Comparison of ENCODE assay signal across 9 mouse cellular contexts in genomic region chr6:125385066-125385974, GRCm38 (mm10). TPM values are rescaled to one million over a fixed set of nuclear protein-coding genes. Genes with fewer than 3 reads are reported as not detected.
DNase-seq lines count a peak whose midpoint lies in the region; ATAC-seq and TF ChIP-seq lines count a peak whose summit lies in the region.
"Had no signal": no experiment of that assay in that cellular context is flagged by ENCODE, and none has a peak within 500 bp of the region (broad histone marks: within the 10 kb centered on the region; RNA-seq: fewer than 3 reads in every experiment).

No protein-coding gene starts in this region.

- no peak for TF ChIP-seq POLR2A in lung, adult 2 months (IDR thresholded peaks at IDR 0.05; ENCODE audit: borderline replicate concordance, extremely low read depth, low read depth, low read length)
- no peak for TF ChIP-seq POLR2A in small intestine, adult 2 months (IDR thresholded peaks at IDR 0.05; ENCODE audit: low read depth, low read length)

- no peaks in the 10 kb centered on the region for H3K9me3 ChIP-seq in forebrain, embryonic 14.5 days (replicated peaks; ENCODE audit: control insufficient read depth, low read length)
- H3K9me3 ChIP-seq in forebrain, embryonic 13.5 days (replicated peaks), result no peaks in the 10 kb centered on the region
- no peaks in the 10 kb centered on the region for H3K9me3 ChIP-seq in midbrain, embryonic 15.5 days

- DNase-seq in forebrain, embryonic 14.5 days (ENCODE audit: low spot score), result peak; percentile 40
- DNase-seq in lung, adult 2 months, result peak; percentile 41
- no peak for DNase-seq in lung, postnatal 36 days
- DNase-seq in fat pad, adult 2 months (ENCODE audit: extremely low read depth, low read depth, low spot score), result peak; percentile 92
- DNase-seq in left cerebral cortex, postnatal 10 days (ENCODE audit: extremely low spot score in 1 of 2, low spot score in 2 of 2), result no peak

- H3K4me3 ChIP-seq in forebrain, embryonic 14.5 days (ENCODE audit: low read depth, low read length), result no peak overlapping the region
- H3K4me3 ChIP-seq in forebrain, embryonic 13.5 days, result no peak overlapping the region
- H3K4me3 ChIP-seq in lung, adult 2 months (replicated peaks; ENCODE audit: extremely low read depth, low read depth, low read length), result no peak overlapping the region
- no peak overlapping the region for H3K4me3 ChIP-seq in small intestine, adult 2 months (ENCODE audit: low read depth, low read length)
- H3K4me3 ChIP-seq in midbrain, embryonic 15.5 days, result no peak overlapping the region

- peaks cover 13% of the 10 kb centered on the region for H3K27me3 ChIP-seq in forebrain, embryonic 14.5 days (replicated peaks; ENCODE audit: control insufficient read depth, insufficient read depth, low read length)
- peaks cover 27% of the 10 kb centered on the region for H3K27me3 ChIP-seq in forebrain, embryonic 13.5 days
- no peaks in the 10 kb centered on the region for H3K27me3 ChIP-seq in small intestine, adult 2 months (ENCODE audit: control insufficient read depth, insufficient read depth, low read length)
- peaks cover 17% of the 10 kb centered on the region for H3K27me3 ChIP-seq in midbrain, embryonic 15.5 days (replicated peaks)
- H3K27me3 ChIP-seq: Patski had no signal

- no peak overlapping the region for H3K27ac ChIP-seq in forebrain, embryonic 14.5 days (ENCODE audit: low read depth, low read length)
- H3K27ac ChIP-seq in forebrain, embryonic 13.5 days, result no peak overlapping the region
- H3K27ac ChIP-seq in small intestine, adult 2 months (ENCODE audit: insufficient read depth, low read depth, low read length), result no peak overlapping the region
- H3K27ac ChIP-seq in midbrain, embryonic 15.5 days, result no peak overlapping the region

- no peaks in the 10 kb centered on the region for H3K36me3 ChIP-seq in forebrain, embryonic 14.5 days (ENCODE audit: control insufficient read depth, insufficient read depth, low read length)
- no peaks in the 10 kb centered on the region for H3K36me3 ChIP-seq in forebrain, embryonic 13.5 days (ENCODE audit: poor library complexity, severe bottlenecking)
- H3K36me3 ChIP-seq in small intestine, adult 2 months (ENCODE audit: control insufficient read depth, insufficient read depth, low read length), result no peaks in the 10 kb centered on the region
- H3K36me3 ChIP-seq in midbrain, embryonic 15.5 days (replicated peaks), result no peaks in the 10 kb centered on the region

- WGBS in forebrain, embryonic 14.5 days, result 63% methylated on average over 11 of the region's 11 CpGs
- 63% methylated on average over 11 of the region's 11 CpGs for WGBS in forebrain, embryonic 13.5 days
- WGBS in lung, adult 2 months, result 71% methylated on average over 11 of the region's 11 CpGs
- 81% methylated on average over 11 of the region's 11 CpGs for WGBS in small intestine, adult 2 months
- 66% methylated on average over 11 of the region's 11 CpGs for WGBS in midbrain, embryonic 15.5 days

- TF ChIP-seq CTCF in lung, adult 2 months (IDR thresholded peaks at IDR 0.05; ENCODE audit: insufficient read depth, low read length), result no peak
- TF ChIP-seq CTCF in small intestine, adult 2 months (IDR thresholded peaks at IDR 0.05; ENCODE audit: extremely low read depth, insufficient read length, insufficient replicate concordance, low read depth, low read length), result peak; percentile 35; the same call in 1 of the 2 replicates

- intact Hi-C loops in left cerebral cortex, postnatal 10 days (cut with DNase I), result no loop called here

- no peak overlapping the region for H3K4me2 ChIP-seq in forebrain, embryonic 14.5 days (ENCODE audit: low read length)
- H3K4me2 ChIP-seq in forebrain, embryonic 13.5 days, result no peak overlapping the region
- no peak overlapping the region for H3K4me2 ChIP-seq in midbrain, embryonic 15.5 days

- H3K4me1 ChIP-seq in forebrain, embryonic 14.5 days (ENCODE audit: control insufficient read depth, insufficient read depth, low read length), result no peaks in the 10 kb centered on the region
- peaks cover 3% of the 10 kb centered on the region for H3K4me1 ChIP-seq in forebrain, embryonic 13.5 days
- 0 out of 2 replicates have a peak, but pooled peaks cover under 1% of the 10 kb centered on the region for H3K4me1 ChIP-seq in lung, adult 2 months (ENCODE audit: control insufficient read depth, insufficient read depth, low read length)
- H3K4me1 ChIP-seq in small intestine, adult 2 months (ENCODE audit: control insufficient read depth, insufficient read depth, insufficient read length, low read length), result peaks cover 22% of the 10 kb centered on the region
- H3K4me1 ChIP-seq in midbrain, embryonic 15.5 days, result peaks cover 3% of the 10 kb centered on the region

- H3K9ac ChIP-seq in forebrain, embryonic 14.5 days (ENCODE audit: low read length), result no peak overlapping the region
- no peak overlapping the region for H3K9ac ChIP-seq in forebrain, embryonic 13.5 days
- no peak overlapping the region for H3K9ac ChIP-seq in midbrain, embryonic 15.5 days

- ATAC-seq in forebrain, embryonic 14.5 days, result no peak
- ATAC-seq in forebrain, embryonic 13.5 days, result no peak
- ATAC-seq in midbrain, embryonic 15.5 days (replicated peaks), result no peak
- ATAC-seq: Patski had no signal

RNA-seq across cellular contexts. Expression of gene Plekhg6, which starts 4.7 kb away (rescaled TPM):
- polyA plus RNA-seq in forebrain, embryonic 14.5 days (2014; fragmentation: Nextera tagmentation; extraction: Ambion mirVana), result 0.16 TPM in 1 of 2 replicates, not detected in the other
- polyA plus RNA-seq in forebrain, embryonic 13.5 days (2015; fragmentation: Nextera tagmentation; extraction: Ambion mirVana), result 0.08 and 0.09 TPM in 2 replicates
- 1.3 and 2.6 TPM in 2 replicates for polyA plus RNA-seq in lung, adult 2 months (2012; rRNA removed)
- 26.0 and 66.6 TPM in 2 replicates for polyA plus RNA-seq in small intestine, adult 2 months (2012; rRNA removed)
- polyA plus RNA-seq in midbrain, embryonic 15.5 days (2015; fragmentation: Nextera tagmentation; extraction: Ambion mirVana), result 0.23 and 0.32 TPM in 2 replicates
- under 1 TPM; 0.14 to 0.24 TPM for total RNA-seq in left cerebral cortex, postnatal 10 days (2021)

RNA-seq across cellular contexts. Expression of gene Tnfrsf1a, which starts 36.2 kb away (rescaled TPM):
- 14.2 and 16.2 TPM in 2 replicates for polyA plus RNA-seq in forebrain, embryonic 14.5 days (2014; fragmentation: Nextera tagmentation; extraction: Ambion mirVana)
- 12.8 and 13.8 TPM in 2 replicates for polyA plus RNA-seq in forebrain, embryonic 13.5 days (2015; fragmentation: Nextera tagmentation; extraction: Ambion mirVana)
- 186 and 200 TPM in 2 replicates for polyA plus RNA-seq in lung, adult 2 months (2012; rRNA removed)
- polyA plus RNA-seq in small intestine, adult 2 months (2012; rRNA removed), result 90.5 and 207 TPM in 2 replicates
- polyA plus RNA-seq in midbrain, embryonic 15.5 days (2015; fragmentation: Nextera tagmentation; extraction: Ambion mirVana), result 11.6 and 14.6 TPM in 2 replicates
- 10 to 100 TPM in 1 of 2 experiments, 1 to 10 TPM in 1; 9.4 to 11.8 TPM for total RNA-seq in left cerebral cortex, postnatal 10 days (2021)

Comparison
In these comparisons a context has a peak if more than half of its experiments do, and no peak if none do; other contexts are left out.
1. DNase-seq: peak in forebrain, embryonic 14.5 days (single experiment), lung, adult 2 months (single experiment) and fat pad, adult 2 months (single experiment); none in lung, postnatal 36 days (single experiment) and left cerebral cortex, postnatal 10 days (0 of 2).